Mouse (Mus musculus) gastrocnemius, postnatal 14 days (tissue): ENCODE measurements around the gene Tacr1. TPM values are rescaled to one million over a fixed set of nuclear protein-coding genes. Genes with fewer than 3 reads are reported as not detected.
"Not testable (repeated sequence)": the region's sequence is repeated elsewhere in the genome, so short reads cannot be mapped to it uniquely, and the experiment has no call there.

ENCODE experiments used
- DNase-seq: peaks from one replicate; pipeline ENCODE4 v3.0.0; 2021; ENCODE audit warnings: mixed read lengths
- intact Hi-C: fragments of 180-260 bp; cut with DNase I; formaldehyde crosslinking; loops from one replicate; pipeline ENCODE4 v1.15.1; 2025; ENCODE audit warnings: low total_unique reads
- long read RNA-seq, 2 experiments: library from polyadenylated mRNA; stranded (forward); transcript quantifications; one replicate each; pipeline ENCODE4 v2.0.0; 2021
- total RNA-seq, 2 experiments: library from RNA; stranded (reverse); gene quantifications; 2 replicates each; pipeline ENCODE4 v1.2.3; 2021

Tacr1 gene
- not detected for total RNA-seq
- long read RNA-seq, experiment 1: 0 reads
- long read RNA-seq, experiment 2: 0 reads

DNA sequence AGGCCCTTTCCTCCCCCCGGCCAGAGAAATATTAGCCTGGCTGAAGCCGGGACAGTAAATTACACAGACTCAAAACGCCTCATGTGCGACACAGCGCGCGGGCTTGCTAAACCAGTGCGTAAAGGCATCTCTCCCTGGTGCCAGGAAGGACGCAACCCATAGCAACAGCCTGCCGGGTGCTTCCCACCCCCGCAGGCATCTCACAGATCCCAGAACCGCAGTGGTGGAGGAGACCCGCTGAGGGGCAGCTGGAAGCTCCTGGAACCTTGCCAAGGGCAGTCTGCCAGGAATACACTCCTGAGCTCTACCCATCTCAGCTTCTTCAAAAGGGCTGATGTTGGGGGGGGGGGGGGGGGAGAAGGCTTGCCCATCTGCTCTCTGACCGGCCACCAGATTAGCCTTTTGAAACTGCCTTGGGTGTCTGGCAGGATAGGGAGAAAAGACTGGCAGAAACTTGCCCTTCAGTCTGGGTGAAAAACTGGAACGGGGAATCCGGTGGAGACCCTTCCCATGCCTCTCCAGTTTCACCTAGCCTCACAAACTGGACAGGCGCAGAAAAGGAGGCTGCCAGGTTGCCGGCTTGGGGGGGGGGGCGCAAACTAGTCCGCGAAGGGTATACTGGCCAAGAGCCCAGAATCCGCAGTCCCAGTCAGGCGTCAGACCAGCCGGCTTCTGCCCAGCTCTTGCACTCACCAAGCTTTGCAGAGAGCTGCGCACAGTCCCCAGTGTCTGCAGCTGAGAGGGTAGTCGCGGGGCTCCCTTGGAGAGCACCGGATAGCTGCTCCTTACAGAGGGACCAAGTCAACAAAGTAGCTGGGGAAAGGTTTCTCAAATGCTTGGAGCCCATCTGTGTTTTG lies at the start of gene Tacr1:
Gene Tacr1, plus strand, starts transcription at position 740 of the 857 bp plus-strand sequence.
- intact Hi-C loops: no loop called here

DNA sequence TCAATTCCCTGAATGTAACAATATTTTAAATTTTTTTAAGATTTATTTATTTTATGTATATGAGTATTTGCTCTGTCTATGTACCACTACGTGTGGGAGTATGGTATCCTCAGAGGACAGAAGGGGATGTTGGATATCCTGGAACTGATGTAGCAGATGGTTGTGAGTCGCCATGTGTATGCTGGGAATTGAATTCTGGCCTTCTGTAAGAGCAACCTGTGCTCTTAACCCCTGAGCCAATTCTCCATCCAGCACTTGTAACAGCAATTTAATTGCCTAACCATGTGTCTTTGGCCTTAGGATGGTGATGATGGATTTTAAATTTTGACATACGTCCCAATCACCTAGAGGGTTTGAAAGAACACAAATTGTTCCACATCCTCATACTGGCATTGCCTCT lies 26.0 kb upstream of the Tacr1 start:
- intact Hi-C loops: no loop called here
- no peak for DNase-seq

More for the DNA sequence above, at the start of gene Tacr1:
- peak; percentile 6 for DNase-seq

DNA sequence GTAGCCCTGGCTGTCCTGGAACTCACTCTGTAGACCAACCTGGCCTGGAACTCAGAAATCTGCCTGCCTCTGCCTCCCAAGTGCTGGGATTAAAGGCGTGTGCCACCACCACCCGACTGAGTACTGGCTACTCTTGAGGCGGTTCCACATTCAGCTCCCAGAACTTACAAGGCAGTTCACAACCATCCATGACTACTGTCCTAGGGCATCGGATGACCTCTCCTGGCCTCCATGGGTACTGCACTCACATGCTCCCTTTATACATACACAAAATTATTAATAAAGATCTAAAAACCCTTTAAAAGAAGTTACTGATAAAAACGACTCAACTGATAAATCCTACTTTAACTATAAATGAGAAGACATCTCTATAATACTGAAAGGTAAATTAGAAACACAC lies 18.6 kb upstream of the Tacr1 start:
- intact Hi-C loops: no loop called here
- DNase-seq: no peak

DNA sequence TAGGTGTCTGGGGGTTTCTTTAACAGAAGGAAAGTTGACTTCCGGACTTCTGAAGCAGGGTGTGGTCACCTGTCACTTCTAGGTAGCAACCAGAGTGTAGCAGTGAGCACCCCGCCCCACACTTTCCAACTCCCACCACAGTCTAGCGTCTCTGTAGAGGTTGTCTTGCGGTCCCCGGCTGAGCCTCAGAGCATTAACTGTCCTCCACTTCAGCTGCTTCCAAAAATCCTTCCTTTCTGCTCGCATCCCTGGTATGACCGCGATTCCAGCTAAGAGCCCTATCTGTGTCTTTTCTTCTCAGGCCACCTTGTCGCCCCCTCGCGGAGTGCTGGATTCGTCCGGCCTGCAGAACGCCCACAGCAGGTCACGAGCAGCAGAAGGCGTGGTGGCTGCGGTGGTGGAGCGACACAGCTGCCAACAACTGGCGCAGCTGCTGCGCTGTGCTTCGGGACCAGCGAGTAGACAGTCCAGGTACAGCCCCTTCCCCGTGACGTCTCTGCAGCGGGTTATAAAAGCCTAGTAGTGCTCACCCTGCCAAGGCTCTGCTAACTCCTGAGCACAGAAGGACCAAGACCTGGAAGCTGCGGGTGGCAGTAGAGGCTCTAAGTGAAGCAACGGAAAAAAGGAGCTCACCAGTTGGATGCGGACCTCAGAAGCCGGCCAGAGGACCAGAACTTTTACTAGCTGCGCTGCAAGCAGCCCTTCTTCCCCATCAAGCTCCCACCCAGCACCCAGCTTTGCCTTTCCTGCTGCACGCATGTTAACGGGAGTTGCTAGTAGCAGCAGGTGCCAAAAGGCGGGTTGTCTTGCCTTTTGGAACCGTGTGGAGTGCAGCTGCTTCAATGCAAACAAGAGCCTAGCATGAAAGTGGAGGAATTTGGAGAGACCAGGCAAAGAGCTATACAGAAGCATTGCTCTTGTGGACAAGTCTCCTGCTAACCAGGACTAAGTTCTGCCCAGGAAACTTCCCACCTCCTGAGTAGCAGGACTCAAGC lies 664 bp downstream of the Tacr1 start:
- DNase-seq: peak; percentile 25
- intact Hi-C loops: no loop called here

DNA sequence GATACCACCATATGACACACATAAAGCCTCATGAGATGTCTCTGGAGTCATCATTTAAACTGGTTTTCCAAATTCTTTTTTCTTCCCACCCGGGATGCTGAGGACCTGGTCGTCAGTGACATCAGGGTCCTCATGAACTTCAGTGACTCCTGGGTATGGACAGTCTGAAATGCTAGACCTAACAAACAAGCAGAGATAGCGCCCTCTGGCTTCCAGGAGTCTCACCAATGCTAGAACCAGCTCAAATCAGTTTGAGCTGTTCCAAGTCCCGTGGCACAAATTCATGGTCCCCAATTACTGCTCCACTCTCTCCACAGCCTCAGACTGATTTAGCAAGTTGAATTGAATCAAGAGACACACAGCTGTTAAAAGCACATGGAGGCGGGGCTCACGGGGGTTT lies 16.2 kb downstream of the Tacr1 start:
- no peak for DNase-seq
- intact Hi-C loops: no loop called here

DNA sequence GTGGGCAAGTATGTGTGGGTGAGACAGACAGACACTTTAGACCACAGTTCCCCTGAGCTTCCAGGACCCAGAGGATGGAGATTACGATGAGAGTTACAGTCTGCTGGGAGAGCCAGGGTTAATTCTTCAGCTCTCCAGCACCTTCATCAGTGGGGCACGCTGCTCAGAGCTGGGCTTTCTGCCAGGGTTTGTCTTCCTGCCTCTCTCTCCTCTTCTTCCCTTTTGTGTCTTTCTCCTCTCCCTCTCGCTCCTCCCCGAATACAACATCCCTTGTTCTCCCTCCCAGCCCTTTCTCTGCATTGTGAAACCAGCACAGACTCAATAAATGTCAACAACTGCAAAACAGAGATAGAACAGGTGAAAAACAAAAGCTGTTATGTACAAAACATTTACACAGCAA lies 18.1 kb downstream of the Tacr1 start:
- intact Hi-C loops: no loop called here
- DNase-seq: no peak

DNA sequence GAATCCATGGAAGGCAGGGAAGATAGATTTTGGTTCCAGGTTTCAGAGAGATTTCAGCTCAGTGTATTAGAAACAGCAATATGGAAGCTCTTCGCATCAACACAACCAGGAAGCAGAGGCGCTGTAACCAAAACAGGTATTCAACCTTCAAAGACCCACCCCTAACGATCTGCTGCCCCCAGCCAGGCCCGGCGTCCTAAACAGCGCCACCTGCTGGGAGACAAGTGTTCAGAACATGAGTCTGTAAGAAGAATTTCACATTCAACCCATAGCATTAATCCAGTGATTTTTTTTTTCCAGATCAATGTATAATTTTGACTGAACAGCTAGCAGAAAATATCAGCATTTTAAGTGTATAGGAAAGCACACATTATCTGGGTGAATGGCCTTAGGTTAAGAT lies 26.8 kb downstream of the Tacr1 start:
- no peak for DNase-seq
- intact Hi-C loops: no loop called here

DNA sequence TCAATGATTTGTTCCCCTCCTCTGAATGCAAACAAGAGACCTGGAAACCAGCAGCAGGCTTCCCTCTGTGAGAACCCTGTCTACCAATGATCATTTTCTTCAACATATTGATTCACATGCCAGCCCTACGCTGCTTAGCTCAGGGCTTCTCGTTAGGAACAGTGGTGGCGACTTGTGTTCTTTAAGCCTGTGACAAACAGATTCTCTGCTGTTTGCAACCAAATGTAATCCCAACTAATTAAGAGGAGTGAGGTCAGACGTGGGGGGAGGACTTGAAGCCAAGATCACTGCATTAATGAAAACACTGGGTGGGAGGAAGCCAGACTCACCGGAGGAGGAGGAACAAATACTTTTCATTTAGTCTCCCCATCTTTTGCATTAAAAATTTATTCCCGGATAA lies 27.6 kb downstream of the Tacr1 start:
- DNase-seq: no peak
- intact Hi-C loops: no loop called here

DNA sequence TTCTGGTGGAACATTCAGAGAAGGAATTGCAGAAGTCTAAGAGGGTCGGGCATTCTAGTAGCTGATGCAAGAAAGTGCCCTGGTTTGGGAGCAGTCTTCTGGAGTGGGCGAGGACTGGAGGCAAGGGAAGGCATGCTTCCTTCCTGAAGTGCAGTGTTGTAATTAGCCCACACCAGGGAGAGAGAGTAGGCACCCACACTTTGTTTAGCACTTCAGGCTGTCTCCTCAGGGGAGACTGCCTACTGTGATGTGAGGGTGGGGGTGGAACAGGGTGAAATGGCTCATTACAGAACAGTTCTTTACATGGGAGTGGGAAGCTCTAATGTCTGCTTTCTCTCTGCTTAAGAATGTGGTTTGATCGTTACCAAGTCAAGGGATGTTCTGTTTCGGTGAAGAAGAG lies 35.0 kb downstream of the Tacr1 start:
- intact Hi-C loops: no loop called here
- DNase-seq: no peak

DNA sequence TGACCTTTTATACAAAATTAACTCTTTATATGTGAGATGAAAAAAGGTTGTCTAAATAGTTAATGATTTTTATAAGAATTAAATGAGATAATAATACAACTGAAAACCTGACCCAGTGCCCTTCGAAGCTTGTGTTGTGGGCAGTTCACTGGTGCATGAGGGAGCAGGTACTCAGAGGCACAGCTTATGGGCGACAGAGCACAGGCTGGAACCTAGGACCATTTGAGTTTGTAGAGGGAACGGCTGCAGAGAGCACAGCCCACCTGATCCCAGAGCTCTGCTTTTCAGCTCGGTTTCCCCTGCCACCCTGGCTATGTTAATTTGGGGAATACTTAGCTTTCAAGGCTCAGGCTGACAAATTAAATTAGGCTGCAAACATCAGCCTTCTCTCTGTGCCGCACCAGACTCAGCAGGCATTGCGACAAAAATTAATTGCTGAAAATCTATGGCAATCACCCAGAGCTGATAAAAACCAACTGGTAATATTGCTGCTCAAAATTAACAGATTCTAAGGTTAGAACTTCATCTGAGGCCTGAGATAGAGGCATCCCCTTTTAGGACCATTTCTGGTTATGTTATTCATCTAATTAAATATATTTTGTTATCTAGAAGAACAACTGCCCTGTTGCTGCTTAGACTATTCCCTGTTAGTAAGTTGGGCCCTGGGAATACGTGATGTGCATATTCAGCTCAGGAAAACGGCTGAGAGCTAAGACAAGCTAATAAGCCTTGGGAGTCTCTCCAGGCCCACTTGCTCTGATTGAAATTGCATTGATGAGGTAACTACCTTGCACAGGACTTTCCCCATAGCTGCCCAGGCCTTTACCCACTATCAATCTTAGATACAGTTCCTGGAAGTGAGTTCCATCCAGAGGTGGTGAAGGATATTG lies 50.3 kb downstream of the Tacr1 start:
- intact Hi-C loops: not testable (repeated sequence)

DNA sequence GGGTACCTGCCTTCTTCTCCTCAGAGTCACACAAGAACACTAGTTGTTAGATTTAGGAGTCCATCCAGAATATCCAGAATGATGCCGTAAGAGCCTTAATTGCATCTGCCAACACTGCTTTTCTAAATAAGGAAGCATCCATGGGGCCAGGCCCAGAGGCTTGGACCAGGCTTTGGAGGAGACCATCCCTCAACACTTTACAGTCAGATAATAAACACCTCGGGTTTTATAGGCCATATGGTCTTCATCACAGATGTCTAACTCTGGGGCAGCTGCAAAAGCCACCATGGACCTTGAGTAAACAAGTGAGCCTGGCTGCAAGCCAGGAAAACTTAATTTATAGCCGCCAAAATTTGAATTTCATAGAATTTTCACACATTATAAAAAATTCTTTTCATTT lies 53.1 kb downstream of the Tacr1 start:
- intact Hi-C loops: no loop called here
- DNase-seq: no peak

More for the DNA sequence above, 50.3 kb downstream of the Tacr1 start:
- not testable (repeated sequence) for DNase-seq

DNA sequence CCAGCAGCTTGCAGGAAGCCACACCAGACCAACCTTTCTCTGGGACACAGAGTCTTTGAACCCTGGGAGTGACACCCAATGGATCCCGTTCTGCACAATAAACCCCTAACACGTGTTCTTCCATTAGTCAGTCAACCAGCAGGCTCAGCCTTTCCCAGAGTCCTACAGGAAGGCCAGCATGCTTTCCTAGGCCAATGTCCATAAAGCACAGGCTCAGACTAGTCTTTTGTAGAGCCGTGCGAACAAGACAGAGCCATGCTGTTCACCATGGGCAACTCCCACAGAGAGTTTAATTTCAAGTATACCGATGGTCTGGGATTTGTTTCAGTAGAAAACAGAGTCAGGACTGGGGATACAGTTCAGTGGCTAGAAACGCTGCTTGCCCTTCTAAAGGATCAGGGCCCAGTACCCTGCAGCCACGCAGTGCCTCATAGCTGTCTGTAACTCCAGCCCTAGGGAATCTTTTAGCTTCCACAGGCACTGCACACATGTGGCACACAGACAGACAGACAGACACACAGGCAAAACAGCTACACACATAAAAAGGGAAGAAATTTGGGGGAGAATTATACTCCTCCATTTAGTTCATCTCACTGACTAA lies 55.1 kb downstream of the Tacr1 start:
- DNase-seq: no peak
- intact Hi-C loops: no loop called here

DNA sequence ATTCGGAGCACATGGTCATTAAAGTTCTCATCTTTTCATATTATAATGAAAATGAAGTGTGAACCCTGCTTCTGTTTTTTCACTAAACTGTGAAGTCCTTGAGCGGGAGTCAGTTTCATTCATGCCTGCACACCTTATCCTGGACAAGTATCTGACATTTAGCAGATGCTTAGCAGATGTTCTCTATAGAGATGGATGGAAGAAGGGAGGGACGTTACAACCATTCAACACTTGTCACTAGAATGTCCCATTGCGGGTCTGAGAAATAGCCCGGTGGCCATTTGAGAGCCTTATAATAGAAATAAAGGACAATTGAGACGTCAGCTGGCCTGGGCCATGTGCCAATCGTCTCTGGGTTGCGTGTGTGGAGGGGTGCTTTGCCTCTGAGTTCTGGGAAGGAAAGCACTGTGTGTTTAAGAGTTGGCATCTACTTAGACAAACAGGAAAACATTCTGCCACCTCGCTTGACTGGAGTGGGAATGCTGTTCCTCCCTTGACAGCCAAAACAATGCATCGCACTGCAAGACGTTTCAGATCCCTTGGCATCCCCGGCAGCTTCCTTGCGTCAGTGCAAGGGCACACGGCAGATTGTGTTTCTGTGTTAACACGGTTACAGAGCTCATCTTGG lies 56.7 kb downstream of the Tacr1 start:
- intact Hi-C loops: no loop called here
- no peak for DNase-seq

DNA sequence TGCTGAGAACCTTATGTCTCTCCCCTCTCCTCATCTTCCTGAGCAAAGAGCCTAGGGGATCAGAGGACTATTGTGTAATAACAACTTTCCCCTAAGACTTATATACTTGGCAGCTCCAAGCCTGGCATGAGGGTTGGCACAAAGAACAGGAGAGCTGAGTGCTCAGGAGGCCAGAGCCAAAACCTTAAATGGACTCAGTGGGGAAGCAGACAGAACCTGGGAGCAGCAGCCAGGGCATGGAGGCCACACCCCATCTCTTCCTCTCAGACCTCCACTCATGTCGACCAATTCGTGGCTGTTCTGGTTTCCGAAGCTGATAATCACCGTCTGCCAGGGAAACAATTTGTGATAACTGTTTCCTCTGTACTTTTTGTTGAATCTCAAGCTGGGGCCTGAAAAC lies 61.0 kb downstream of the Tacr1 start:
- intact Hi-C loops: no loop called here
- no peak for DNase-seq

DNA sequence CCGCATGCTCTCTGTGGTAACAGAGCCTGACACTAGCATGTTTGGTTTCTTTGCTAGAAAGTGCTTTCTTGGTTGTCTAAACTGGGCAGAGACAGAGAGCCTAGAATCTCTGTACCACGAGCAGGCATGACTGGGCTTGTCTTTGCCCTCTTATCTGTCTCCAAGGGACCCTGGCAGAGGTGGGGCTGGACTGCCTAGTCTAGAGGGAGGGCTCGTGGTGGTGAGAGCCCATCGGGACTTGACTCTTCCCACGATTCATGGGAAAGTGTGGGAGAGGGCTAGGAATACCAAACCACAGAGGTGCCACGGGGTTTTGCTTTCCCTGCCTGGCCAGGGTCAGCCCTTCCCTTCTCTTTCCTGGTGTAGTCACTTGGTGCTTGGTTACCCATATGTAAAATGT lies 72.3 kb downstream of the Tacr1 start:
- DNase-seq: no peak
- intact Hi-C loops: no loop called here

DNA sequence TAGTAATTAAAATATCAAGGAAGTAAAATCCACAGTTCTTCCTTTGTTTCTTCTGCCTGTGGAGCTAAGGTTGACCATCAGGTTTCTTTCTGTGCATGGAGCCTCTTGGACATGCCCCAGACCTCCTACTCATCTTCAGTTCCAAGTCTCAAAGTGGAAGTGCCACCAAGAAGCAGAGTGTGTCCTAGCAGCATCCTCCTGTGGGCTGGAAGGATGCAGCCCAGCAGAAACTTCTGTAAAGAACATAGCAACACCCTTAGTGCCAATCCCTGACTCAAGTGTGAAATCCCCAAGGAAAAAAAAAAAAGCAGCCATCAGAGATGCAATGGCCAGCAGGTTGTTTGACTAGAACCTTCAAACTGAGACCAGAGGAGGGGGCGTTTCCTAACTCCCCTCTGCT lies 81.7 kb downstream of the Tacr1 start:
- DNase-seq: no peak
- intact Hi-C loops: no loop called here

DNA sequence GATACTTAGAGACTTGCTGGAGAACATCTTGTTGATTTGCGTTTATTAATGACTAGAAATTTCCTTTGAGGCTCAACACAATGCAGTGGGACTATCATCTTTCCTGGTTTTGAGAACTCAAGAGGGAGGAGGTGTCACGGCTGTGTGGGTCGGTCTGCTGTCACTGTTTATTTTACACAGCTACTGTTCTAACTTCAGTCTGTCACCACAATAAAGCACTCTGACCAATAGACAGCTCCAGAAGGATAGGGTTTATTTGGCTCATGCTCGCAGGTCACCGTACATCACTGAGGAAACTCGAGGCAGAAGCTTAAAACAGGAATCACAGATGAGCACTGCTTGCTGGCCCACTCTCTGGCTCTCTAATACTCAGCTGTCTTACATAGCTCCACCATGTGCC lies 92.3 kb downstream of the Tacr1 start:
- intact Hi-C loops: no loop called here
- no peak for DNase-seq

DNA sequence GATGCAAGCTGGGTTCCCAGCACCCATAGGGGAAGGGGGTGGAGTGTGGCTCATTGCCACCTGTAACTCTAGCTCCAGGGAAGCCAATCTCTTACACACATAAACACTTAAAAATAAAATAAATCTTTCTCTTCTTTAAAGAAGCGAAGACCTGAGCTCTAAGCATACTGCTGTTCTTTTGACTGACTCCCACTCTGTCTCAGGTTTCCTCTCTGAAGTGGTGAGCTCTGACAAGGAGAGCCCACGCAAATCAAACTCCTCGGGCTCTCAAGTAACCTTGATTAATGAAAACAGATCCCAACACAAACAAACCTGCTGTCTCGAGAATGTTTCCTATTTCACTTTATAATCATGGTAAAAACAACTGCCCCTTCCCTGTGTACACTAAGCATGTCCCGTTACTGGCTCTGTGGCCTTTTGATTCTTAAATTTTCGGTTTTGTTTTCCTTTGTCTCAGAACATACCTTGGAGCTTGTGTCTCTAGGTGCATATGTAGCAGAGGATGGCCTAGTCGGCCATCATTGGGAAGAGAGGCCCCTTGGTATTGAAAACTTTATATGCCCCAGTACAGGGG lies 108.8 kb downstream of the Tacr1 start:
- intact Hi-C loops: no loop called here
- no peak for DNase-seq
